Mouse (Mus musculus) olfactory bulb, adult 2 months (tissue): ENCODE results near the gene Exoc3l4. TPM values are rescaled to one million over a fixed set of nuclear protein-coding genes. Genes with fewer than 3 reads are reported as not detected.

Experiments
- H3K27ac ChIP-seq: fragments of 200-500 bp; 2 replicates; pipeline ENCODE4 v1.5.1; 2012; ENCODE audit warnings: low read depth, low read length; ENCODE audit not compliant: insufficient read depth
- H3K4me1 ChIP-seq: fragments of 200-500 bp; 2 replicates; pipeline ENCODE4 v1.6.1; 2012; ENCODE audit warnings: low read length; ENCODE audit not compliant: control insufficient read depth, insufficient read depth
- H3K4me3 ChIP-seq: fragments of 200-500 bp; 2 replicates; pipeline ENCODE4 v1.5.1; 2012; ENCODE audit warnings: mild to moderate bottlenecking, low read depth, low read length, moderate library complexity; ENCODE audit not compliant: insufficient read depth
- CTCF ChIP-seq: fragments of 200-500 bp; IDR thresholded peaks from 2 replicates; pipeline ENCODE4 v1.5.1; 2012; ENCODE audit warnings: low read depth, mild to moderate bottlenecking, low read length, moderate library complexity; ENCODE audit not compliant: insufficient read depth
- POLR2A ChIP-seq: fragments of 200-500 bp; IDR thresholded peaks from 2 replicates; pipeline ENCODE4 v1.6.1; 2012; ENCODE audit warnings: mild to moderate bottlenecking, low read depth, low read length, moderate library complexity; ENCODE audit not compliant: insufficient read depth
- WGBS: fragments of 180-500 bp; shearing (Covaris S2); methylation state at CpG from one replicate; pipeline ENCODE4 v1.1.7; 2018; 5-methylcytosine and 5-hydroxymethylcytosine counted together
- polyA plus RNA-seq: library from polyadenylated mRNA; stranded (reverse); fragments of >200 nt; gene quantifications from 2 replicates; pipeline ENCODE4 v1.2.4, GENCODE M21; 2012; ENCODE audit warnings: low replicate concordance; ENCODE audit not compliant: missing spikeins, insufficient read depth, insufficient read length

Exoc3l4 gene
- polyA plus RNA-seq = not detected in 2 replicates

GRCm38 (mm10) chr12:111416921-111417779 lies at the start of gene Exoc3l4:
Gene Exoc3l4, plus strand, starts transcription at chr12:111417017.
- no peak for TF ChIP-seq CTCF
- H3K4me1 ChIP-seq = peaks cover 22% of the 10 kb centered on the region
- H3K4me3 ChIP-seq = 0 out of 2 replicates have a peak within 1 kb of the TSS, but pooled peaks have one; percentile 4
- 22% methylated on average over 17 of the region's 17 CpGs for WGBS
- no peak within 1 kb of the TSS for H3K27ac ChIP-seq

- WGBS = 78% methylated on average over 7 of the region's 7 CpGs
- Histone ChIP-seq H3K27ac (no peak overlapping the region), H3K4me3 (no peak overlapping the region), H3K4me1 (peaks cover 32% of the 10 kb centered on the region)
- TF ChIP-seq POLR2A = no peak
- no peak for TF ChIP-seq CTCF
Observed at GRCm38 (mm10) chr12:111367065-111367464, 49.8 kb upstream of the Exoc3l4 start.

- Histone ChIP-seq H3K27ac (no peak overlapping the region), H3K4me3 (no peak overlapping the region), H3K4me1 (peaks cover 28% of the 10 kb centered on the region)
- WGBS = 56% methylated on average over 4 of the region's 4 CpGs
- TF ChIP-seq CTCF (no peak), POLR2A (no peak)
Observed at GRCm38 (mm10) chr12:111370249-111370648, 46.6 kb upstream of the Exoc3l4 start.

- WGBS = 94% methylated on average over 7 of the region's 7 CpGs
- Histone ChIP-seq H3K4me1 (peaks cover 27% of the 10 kb centered on the region), H3K4me3 (no peak overlapping the region), H3K27ac (no peak overlapping the region)
- TF ChIP-seq POLR2A = no peak
- no peak for TF ChIP-seq CTCF
Observed at GRCm38 (mm10) chr12:111371905-111372304, 44.9 kb upstream of the Exoc3l4 start.

- no peak overlapping the region for H3K27ac ChIP-seq
- 87% methylated on average over 6 of the region's 6 CpGs for WGBS
- H3K4me3 ChIP-seq = no peak overlapping the region
- H3K4me1 ChIP-seq = peaks cover 19% of the 10 kb centered on the region
- no peak for TF ChIP-seq CTCF
- no peak for TF ChIP-seq POLR2A
Observed at GRCm38 (mm10) chr12:111373411-111373810, 43.4 kb upstream of the Exoc3l4 start.

GRCm38 (mm10) chr12:111374727-111375126 lies 42.1 kb upstream of the Exoc3l4 start:
- Histone ChIP-seq H3K27ac (no peak overlapping the region), H3K4me1 (peaks cover 15% of the 10 kb centered on the region), H3K4me3 (no peak overlapping the region)
- no peak for TF ChIP-seq POLR2A
- TF ChIP-seq CTCF = no peak
- 55% methylated on average over 10 of the region's 10 CpGs for WGBS

GRCm38 (mm10) chr12:111375559-111375958 lies 41.3 kb upstream of the Exoc3l4 start:
- H3K27ac ChIP-seq = no peak overlapping the region
- WGBS = 14% methylated on average over 12 of the region's 12 CpGs
- TF ChIP-seq CTCF (no peak), POLR2A (no peak)

GRCm38 (mm10) chr12:111376053-111376452 lies 40.8 kb upstream of the Exoc3l4 start:
- peak overlapping the region; percentile 31 for H3K4me3 ChIP-seq
- no peak for TF ChIP-seq POLR2A
- H3K27ac ChIP-seq = no peak overlapping the region
- 10% methylated on average over 6 of the region's 6 CpGs for WGBS
- H3K4me1 ChIP-seq = peaks cover 11% of the 10 kb centered on the region

More at GRCm38 (mm10) chr12:111375559-111375958, 41.3 kb upstream of the Exoc3l4 start:
- Histone ChIP-seq H3K4me3 (peak overlapping the region; percentile 31), H3K4me1 (peaks cover 11% of the 10 kb centered on the region)

- 1% methylated on average over 48 of the region's 49 CpGs for WGBS
Observed at GRCm38 (mm10) chr12:111376826-111377331, 39.9 kb upstream of the Exoc3l4 start.

More at GRCm38 (mm10) chr12:111376826-111377331, 39.9 kb upstream of the Exoc3l4 start:
- Histone ChIP-seq H3K4me1 (peaks cover 11% of the 10 kb centered on the region), H3K27ac (peak overlapping the region; percentile 63), H3K4me3 (peak overlapping the region; percentile 96)
- no peak for TF ChIP-seq CTCF
- no peak for TF ChIP-seq POLR2A
